Mouse (Mus musculus) G1E (cell line): ENCODE data around the gene Ercc6l2.

Experiments
- CTCF ChIP-seq: IDR thresholded peaks from 2 replicates; pipeline ENCODE4 v1.5.1; 2012; ENCODE audit warnings: low read depth, low read length, inconsistent platforms, mixed read lengths
- GATA1 ChIP-seq: IDR thresholded peaks from 2 replicates; pipeline ENCODE4 v1.6.1; 2012; ENCODE audit warnings: borderline replicate concordance, low read length, inconsistent platforms, mixed read lengths
- GATA2 ChIP-seq: IDR thresholded peaks from 2 replicates; pipeline ENCODE4 v1.6.1; 2012; ENCODE audit warnings: low read depth, low read length, inconsistent platforms, borderline replicate concordance
- POLR2AphosphoS5 ChIP-seq: IDR thresholded peaks from 2 replicates; pipeline ENCODE4 v1.6.1; 2012; ENCODE audit warnings: low read depth, low read length, inconsistent platforms; ENCODE audit not compliant: insufficient replicate concordance
- TAL1 ChIP-seq: conservative IDR thresholded peaks from 2 replicates; pipeline ENCODE4 v1.6.1; 2012; ENCODE audit warnings: low read depth, low read length, inconsistent platforms, mixed read lengths

- TF ChIP-seq CTCF (no peak), GATA1 (no peak), TAL1 (no peak), POLR2AphosphoS5 (no peak), GATA2 (no peak)
These were observed 121.3 kb downstream of the Ercc6l2 start for GRCm38 (mm10) chr13:63936369-63936768.
